Mouse (Mus musculus): ENCODE measurements around the gene Cd6. TPM values are rescaled to one million over a fixed set of nuclear protein-coding genes. Genes with fewer than 3 reads are reported as not detected.

The Cd6 gene
- total RNA-seq (2021) = not detected
- long read RNA-seq = 0 reads

GRCm38 (mm10) chr19:10829436-10830175 lies at the start of gene Cd6:
TSS of gene Cd6 (minus strand) at chr19:10830058.
- no peak for DNase-seq (ENCODE audit: low spot score in 2 of 2)

DNA sequence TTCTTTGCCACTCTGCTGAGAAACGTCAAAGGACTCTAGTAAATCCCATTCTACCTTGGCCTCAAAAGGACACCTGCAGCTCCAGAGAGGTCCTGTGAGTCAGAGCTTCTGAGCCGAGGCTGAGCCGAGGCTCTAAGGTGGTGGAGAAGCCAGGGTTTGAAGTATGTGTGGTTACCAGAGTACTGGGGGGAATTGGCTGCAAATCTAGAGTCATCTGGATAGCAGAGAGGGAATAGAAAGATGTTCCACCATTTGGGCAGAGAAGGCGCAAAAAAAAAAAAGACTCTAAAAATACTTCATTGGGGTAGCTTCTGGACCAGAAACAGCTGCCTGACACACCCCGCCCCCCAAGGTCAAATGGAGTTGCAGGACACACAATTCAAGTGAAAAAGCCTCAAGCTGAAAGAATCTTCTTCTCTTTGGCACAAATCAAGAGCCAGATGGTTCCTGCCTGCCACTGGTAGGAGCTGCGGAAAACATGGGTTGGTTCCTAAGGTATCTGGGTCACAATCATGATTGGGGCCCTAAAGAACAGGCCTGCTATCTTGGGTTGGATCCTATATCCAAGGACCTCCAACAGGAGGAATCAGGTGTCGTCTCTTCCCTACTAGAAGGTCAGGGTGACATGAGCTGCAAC lies 48.5 kb upstream of the Cd6 start:
- no peak for DNase-seq (ENCODE audit: low spot score in 2 of 2)

DNA sequence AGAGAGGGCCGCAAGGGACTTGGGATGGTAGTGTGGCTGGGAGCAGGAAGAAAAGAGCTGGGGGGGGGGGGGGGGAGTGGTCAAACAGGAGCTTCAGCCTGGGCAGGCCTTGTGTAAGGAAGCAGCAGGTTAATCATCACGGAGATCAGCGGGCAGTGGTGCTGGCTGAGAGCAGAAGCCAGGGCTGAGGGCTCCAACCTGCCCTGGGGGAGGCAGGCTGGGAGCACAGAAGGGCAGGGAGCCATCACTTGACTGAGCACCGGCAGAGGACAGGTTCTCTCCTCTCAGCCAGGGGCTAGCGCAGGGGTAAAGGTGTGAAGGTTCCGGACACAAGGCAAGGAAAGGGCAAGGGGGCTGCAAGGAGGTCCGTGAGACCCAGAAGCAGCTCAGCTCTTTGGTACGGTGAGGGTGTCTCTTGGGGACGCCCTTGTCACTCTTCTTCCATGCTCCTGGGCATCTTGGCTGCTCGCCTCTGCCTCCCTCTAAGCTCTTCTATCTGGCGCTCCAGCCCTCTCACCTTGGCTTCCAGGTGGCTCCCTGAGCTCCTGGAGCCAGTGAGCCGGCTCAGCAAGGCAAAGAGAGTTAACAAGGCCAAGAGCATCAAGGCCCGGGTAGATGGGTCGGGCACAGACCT lies 41.6 kb upstream of the Cd6 start:
- DNase-seq (ENCODE audit: low spot score in 2 of 2) = no peak

GRCm38 (mm10) chr19:10870676-10871075 lies 40.8 kb upstream of the Cd6 start:
- no peak for DNase-seq (ENCODE audit: low spot score in 2 of 2)

DNA sequence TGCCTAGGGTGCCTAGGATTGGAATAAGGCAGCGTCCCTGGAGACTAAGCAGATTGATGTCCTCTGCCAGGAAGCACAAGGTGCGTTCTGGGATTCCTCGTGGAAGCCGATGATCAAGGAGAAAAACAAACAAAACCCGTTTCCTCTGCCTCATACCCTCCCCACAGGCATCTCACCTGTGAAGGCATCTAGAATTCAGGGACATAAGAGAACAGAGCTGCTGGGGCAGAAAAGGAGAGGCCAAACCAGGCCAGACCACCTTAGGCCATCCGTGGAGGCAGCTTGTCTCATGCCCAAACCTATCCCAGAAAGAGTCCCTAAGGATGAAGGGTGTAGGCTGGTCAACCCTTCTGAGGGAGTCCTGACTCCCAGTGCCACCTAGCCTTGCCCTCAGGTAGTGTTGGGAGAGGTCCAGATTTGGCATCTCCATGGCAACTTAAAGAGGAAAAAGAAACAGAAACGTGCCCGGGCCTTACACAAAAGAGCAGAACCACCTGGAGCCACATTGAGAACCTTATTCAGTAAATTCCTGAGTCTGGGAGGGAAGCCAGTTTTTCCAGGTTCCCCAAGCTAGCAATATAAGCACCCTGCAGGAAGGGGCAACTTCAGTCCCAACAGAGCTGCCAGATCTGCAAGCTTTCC lies 40.1 kb upstream of the Cd6 start, which contains the start of gene Tmem132a:
TSS of gene Tmem132a (minus strand) at position 55 of the 642 bp plus-strand sequence.
- DNase-seq (ENCODE audit: low spot score in 2 of 2) = no peak

DNA sequence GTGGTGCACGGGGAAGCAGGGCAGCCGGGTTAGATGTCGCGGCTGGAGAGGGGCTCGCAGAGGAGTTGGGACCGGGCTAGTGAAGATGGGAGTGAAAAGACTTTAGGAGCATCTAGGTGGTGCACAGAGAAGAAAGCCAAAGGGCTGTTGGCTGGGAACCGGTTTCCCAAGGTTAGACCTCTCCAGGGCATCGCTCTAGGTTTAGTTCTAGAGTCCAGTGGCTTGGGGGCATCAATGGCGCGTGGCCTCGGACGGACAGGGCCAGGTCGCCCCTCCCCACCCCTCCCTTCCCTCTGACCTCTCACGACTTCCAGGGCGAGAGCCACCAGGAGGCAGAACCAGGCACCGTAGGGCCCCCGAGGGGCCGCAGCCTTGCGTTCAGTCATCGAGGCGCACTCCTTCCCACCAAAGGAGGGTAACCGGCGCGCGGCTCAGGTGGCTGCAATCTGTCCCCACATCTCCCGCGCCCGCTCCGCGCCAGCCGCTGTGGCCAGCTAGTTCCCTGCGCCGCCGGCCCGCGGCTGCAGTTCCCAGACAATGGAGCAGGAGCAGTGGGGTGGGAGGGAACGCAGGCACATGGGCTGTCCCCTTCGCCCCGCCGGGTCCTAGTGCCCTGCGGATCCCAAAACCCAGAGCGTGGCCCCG lies 39.5 kb upstream of the Cd6 start:
- peak; percentile 80 to 88 for DNase-seq (ENCODE audit: low spot score in 2 of 2)

DNA sequence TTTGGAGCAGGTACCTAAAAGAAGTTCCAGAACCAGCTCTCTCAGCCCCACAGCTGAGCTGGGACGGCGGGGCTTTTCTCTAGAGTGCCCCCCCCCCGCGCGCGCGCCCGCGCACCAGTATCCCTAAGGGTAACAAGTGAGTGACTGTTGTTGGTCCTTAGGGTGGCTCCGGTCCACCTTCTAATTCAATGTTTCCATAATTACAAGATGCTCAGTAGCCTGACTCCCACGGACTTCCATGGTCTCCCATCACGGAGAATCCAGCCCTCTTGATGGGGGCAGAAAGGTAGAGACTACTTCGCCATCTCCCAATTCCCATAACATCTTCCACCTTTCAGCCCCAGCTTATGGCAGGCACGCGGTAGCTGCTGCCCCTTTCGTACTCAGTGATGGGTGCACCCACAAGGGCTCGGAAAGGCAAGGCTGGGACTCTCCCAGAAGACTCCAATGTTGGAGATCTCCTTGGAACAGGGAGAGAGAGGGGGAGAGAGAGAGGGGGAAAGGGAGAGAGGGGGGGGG lies 38.8 kb upstream of the Cd6 start:
- no peak for DNase-seq (ENCODE audit: low spot score in 2 of 2)

DNA sequence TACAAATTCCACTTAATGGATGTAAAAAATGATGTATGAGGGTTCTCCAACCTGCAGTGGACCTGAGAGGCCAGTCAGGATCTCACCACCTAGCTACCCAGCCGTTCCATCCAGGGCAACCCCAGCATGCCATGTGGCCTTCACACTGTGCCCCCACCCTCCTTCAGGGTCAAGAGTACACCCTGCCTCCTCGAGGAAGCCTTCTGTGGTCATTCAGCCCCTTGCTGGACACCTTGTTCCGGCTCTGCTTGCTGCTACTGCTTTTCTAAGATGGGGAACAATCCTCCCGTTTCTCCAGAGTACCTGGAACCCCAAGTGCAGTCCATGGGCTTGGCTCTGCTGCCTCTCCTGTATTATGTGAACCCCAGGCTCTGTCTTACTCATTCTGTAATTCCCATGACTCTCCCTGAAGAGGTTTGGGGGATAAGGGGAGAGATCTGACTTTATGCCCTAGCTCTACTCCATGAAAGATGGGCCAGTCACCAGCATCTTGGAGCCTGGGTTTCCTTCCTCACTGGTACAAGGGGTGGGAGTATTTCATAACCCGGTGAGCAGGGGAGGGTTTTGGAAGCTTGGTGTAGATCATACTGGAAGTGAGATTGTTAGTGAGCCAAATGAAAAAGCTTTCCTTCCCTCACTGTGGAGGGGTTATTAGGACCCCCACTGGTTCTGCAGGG lies 38.2 kb upstream of the Cd6 start:
- no peak for DNase-seq (ENCODE audit: low spot score in 2 of 2)

GRCm38 (mm10) chr19:10866351-10866750 lies 36.5 kb upstream of the Cd6 start:
- no peak for DNase-seq (ENCODE audit: low spot score in 2 of 2)

DNA sequence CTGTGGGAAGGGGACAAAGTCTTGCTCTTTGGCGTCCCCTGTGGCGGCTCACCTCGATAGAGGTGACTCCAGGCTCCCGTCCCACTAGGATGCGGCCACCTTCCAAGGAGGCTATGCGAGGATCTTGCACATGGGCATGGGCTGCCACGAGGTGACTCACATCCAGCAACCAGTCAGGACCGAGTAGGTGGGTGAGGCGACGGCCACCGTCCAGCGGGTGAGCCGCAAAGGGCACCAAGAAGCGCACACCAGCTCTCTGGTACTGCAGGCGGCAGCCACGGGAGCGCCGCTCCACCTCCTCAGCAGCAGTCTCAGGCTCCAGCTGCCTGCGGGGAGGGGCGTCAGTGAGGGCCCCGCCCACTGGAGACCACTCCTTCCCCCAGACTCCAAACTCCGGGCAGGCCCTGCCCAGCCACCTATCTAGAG lies 30.2 kb upstream of the Cd6 start:
- no peak for DNase-seq (ENCODE audit: low spot score in 2 of 2)

GRCm38 (mm10) chr19:10856520-10856919 lies 26.7 kb upstream of the Cd6 start:
- DNase-seq (ENCODE audit: low spot score in 2 of 2) = no peak

DNA sequence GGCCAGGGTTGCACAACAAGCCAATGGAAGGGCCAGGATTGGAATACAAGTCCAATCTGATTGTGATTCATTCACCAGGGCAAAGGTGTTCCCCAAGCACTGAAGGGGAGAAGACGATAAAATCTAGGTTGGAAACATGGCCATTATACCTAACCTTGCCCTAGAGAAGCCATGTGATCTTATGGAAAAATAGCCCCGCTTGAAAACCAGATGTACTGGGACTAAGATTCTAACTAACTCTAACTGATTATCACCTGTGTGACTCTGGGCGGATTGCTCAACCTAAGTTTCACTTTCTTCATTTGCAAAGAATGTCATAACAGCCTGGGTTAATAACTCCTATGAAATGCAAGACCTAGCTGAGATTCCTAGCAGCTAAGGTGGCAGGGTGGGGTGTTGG lies 25.6 kb upstream of the Cd6 start:
- DNase-seq (ENCODE audit: low spot score in 2 of 2) = no peak

- DNase-seq (ENCODE audit: low spot score in 2 of 2) = no peak
Observed at GRCm38 (mm10) chr19:10847311-10848087, 17.6 kb upstream of the Cd6 start.

- DNase-seq (ENCODE audit: low spot score in 2 of 2) = no peak
Observed at GRCm38 (mm10) chr19:10846150-10846549, 16.3 kb upstream of the Cd6 start.

- DNase-seq (ENCODE audit: low spot score in 2 of 2) = no peak
Observed at GRCm38 (mm10) chr19:10845454-10845853, 15.6 kb upstream of the Cd6 start.

- DNase-seq (ENCODE audit: low spot score in 2 of 2) = no peak
Observed at GRCm38 (mm10) chr19:10844206-10844605, 14.3 kb upstream of the Cd6 start.

- DNase-seq (ENCODE audit: low spot score in 2 of 2) = no peak
Observed at GRCm38 (mm10) chr19:10842914-10843313, 13.1 kb upstream of the Cd6 start.

GRCm38 (mm10) chr19:10841721-10842626 lies 12.1 kb upstream of the Cd6 start:
- no peak for DNase-seq (ENCODE audit: low spot score in 2 of 2)
